Mouse (Mus musculus): ENCODE measurements around the gene Ltbp4. TPM values are rescaled to one million over a fixed set of nuclear protein-coding genes. Genes with fewer than 3 reads are reported as not detected.

Ltbp4 gene
- total RNA-seq, 2 experiments from 2014 or later, result 55.8 to 66.9 TPM

- DNase-seq (ENCODE audit: low spot score), result no peak
Observed at GRCm38 (mm10) chr7:27300801-27301200, 36.7 kb downstream of the Ltbp4 start.

DNA sequence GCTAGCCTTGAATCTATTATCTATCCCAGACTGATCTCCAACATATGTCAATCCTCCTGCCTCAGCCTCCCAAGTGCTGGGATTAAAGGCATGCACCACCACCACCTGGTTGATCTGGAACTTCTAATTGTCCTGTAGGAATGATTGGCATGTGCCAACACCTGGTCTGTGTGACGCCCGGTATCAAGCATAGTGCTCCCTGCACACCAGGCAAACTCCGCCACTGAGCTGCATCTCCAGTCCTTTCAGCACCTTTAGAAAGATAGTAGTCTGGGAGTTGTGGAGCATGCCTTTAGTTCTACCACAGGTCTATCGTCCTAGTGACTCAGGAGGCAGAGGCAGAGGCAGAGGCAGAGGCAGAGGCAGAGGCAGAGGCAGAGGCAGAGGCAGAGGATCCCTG lies 37.1 kb downstream of the Ltbp4 start:
- DNase-seq (ENCODE audit: low spot score), result no peak

DNA sequence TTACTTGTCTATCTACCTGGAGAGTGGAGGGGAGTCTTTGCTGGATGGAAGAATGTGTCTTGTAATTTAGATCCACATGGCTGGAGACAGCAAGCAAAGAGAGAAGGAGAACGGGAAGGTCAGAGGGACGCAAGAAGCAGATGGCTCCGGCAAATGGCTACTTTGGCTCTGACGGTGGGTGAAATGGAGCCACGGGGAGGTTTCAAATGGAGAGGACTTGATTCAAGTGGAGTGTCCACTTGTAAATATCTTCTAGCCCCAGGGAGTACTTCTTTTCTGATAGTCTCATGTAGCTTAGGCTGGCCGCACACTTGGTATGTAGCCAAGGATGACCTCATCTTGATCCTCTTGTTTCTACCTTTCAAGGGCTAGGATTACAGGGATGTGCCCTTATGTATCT lies 38.7 kb downstream of the Ltbp4 start:
- no peak for DNase-seq (ENCODE audit: low spot score)

DNA sequence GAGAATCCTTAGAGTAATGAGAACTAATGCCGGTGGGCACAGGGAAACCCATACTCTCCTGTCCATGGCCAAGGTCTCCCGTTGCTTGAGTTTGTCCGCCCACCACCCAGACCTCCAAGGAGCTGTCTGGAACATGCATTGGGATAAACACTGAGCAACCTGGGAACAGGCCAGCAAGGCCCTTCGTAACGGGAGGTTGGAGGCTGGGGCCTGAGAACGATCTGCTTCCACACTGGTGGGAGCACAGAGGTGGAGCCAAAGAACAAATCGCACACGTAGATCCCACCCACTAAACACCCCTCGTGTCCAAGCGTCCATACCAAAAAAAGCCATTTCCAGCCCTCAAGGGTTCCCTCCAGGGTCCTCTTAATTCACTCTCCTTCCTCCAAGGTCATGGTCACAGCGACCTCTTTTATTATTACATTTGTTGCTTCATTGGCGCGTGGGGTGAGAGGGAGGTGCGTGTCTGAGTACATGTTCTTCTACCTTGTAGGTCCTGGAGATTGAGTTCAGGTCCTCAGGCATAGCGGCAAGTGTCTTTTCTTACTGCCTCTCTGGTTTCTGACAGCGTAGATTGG lies 39.4 kb downstream of the Ltbp4 start:
- DNase-seq (ENCODE audit: low spot score), result no peak

- no peak for DNase-seq (ENCODE audit: low spot score)
Observed at GRCm38 (mm10) chr7:27296518-27296917, 41.0 kb downstream of the Ltbp4 start.

DNA sequence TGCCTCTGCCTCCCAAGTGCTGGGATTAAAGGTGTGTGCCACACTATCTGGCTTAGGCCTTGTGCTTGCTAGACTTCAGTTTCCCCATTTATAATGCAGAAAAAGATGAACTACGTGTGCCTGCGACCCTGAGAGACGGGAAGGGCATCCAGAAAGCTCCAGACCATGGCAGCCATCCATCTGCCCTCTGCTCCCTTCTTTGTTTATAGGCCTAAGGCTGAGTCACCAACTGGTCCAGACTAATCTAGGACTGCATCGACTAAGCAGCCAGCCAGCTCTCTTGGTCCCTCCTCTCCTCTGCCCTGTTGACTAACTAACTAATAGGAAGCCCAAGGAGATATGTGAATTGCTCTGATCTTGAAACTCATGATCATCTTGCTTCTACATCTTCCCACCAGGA lies 41.5 kb downstream of the Ltbp4 start:
- no peak for DNase-seq (ENCODE audit: low spot score)

DNA sequence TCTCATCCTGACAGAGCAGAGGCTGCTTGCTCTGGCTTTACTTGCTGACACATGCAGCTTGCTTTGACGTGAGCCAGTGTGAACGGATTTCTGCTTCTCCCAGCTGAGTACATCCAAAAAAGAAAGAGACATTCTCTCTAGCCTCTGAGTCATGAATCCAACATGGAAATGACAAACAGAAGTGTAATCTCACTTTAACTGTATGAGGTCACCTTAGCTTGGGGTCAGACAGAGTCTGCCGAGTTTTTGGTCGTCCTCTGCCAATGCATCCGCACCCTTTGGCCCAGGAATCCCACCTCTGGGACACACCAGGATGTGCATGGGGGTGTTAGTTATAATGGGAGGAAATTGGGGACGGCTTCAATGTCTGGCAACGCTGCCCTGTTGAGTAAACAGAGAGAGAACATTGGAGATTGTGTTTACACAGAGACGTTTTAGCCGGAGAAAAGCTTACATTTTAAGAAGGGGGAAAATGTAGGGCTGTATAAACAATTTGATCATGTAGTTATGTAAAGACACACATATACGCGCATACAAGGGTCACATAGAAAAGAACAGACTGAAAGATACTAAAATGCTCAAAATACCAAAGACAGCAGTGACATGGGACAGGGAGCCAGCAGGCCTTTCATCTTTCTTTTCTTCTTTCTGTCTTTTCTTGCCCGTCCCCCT lies 45.6 kb downstream of the Ltbp4 start:
- DNase-seq (ENCODE audit: low spot score), result peak; percentile 80

DNA sequence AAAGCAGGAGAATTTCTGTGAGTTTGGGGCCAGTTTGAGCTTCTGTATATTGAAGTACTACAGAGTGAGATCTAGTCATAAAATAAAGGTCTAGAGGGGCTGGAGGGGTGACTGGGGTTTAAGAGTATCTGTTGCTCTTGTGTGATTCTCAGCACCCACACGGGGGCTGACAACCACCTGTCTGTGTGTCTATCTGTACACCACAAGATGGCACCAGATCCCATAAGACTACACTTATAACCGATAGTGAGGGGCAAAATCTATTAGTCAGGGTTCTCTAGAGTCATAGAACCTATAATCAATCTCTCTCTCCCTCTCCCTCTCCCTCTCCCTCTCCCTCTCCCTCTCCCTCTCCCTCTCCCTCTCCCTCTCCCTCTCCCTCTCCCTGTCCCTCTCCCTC lies 46.9 kb downstream of the Ltbp4 start:
- no peak for DNase-seq (ENCODE audit: low spot score)

DNA sequence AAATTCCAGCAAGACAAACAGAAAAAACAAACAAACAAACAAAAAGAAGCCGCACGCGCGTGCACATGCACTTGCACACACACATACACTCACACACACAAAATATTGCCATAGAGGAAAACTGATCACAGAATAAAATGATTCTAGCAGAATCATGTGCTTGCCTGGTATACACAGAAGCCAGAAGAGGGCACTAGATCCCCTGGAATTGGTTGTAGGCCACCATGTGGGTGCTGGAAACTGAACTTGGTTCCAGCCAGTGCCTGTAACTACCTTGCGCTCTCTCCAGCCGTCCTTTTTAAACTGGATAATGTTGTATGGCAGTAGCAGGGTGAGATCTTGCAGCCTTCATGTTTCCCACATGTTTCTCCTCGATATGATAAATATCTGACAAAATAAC lies 48.8 kb downstream of the Ltbp4 start:
- no peak for DNase-seq (ENCODE audit: low spot score)

GRCm38 (mm10) chr7:27285698-27286066 lies 51.8 kb downstream of the Ltbp4 start:
- DNase-seq (ENCODE audit: low spot score), result peak; percentile 59

GRCm38 (mm10) chr7:27284865-27285697 lies 52.4 kb downstream of the Ltbp4 start:
- DNase-seq (ENCODE audit: low spot score), result peak; percentile 70

- no peak for DNase-seq (ENCODE audit: low spot score)
Observed at GRCm38 (mm10) chr7:27282225-27282624, 55.3 kb downstream of the Ltbp4 start.

GRCm38 (mm10) chr7:27281717-27282116 lies 55.8 kb downstream of the Ltbp4 start:
- no peak for DNase-seq (ENCODE audit: low spot score)

- DNase-seq (ENCODE audit: low spot score), result no peak
Observed at GRCm38 (mm10) chr7:27277191-27277590, 60.3 kb downstream of the Ltbp4 start.

- no peak for DNase-seq (ENCODE audit: low spot score)
Observed at GRCm38 (mm10) chr7:27276021-27276420, 61.5 kb downstream of the Ltbp4 start.

DNA sequence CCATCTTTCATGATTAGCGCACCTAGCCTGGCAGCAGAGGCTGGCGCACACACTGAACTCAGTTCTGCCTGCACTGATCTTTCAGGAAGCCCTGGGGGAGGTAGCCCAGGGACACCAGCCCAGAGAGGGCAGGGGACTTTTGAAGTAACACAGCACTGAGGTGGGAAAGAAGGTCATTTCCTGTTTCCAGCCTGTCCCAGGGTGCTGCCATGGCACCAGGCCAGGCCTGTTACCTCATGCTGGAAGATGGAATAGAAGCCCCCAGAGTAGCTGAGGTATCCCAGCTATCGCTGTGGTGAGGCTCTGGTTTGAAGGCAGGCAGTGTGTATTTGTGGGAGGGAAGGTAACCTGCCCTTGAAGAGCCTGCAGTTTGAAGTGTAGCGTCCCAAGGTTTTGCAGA lies 62.6 kb downstream of the Ltbp4 start:
- no peak for DNase-seq (ENCODE audit: low spot score)

- no peak for DNase-seq (ENCODE audit: low spot score)
Observed at GRCm38 (mm10) chr7:27273739-27274351, 63.6 kb downstream of the Ltbp4 start.

GRCm38 (mm10) chr7:27271423-27271822 lies 66.1 kb downstream of the Ltbp4 start:
- no peak for DNase-seq (ENCODE audit: low spot score)

- DNase-seq (ENCODE audit: low spot score), result no peak
Observed at GRCm38 (mm10) chr7:27266515-27267128, 70.9 kb downstream of the Ltbp4 start.

DNA sequence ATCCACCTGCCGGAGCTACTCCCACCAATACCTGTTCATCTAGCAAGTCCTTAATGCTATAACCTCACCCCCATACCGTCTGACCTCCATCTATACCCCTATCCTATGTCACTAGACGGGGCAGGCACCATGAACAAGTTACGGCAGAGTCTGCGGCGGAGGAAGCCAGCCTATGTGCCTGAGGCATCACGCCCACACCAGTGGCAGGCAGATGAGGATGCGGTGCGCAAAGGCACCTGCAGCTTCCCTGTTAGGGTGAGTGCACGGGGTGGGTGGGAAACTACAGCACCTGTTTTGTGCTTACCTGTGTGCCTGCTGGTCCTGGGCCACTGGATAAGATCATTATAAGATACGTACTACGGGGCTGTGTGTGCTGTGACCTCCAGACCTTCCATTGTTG lies 72.7 kb downstream of the Ltbp4 start:
- no peak for DNase-seq (ENCODE audit: low spot score)

- DNase-seq (ENCODE audit: low spot score), result no peak
Observed at GRCm38 (mm10) chr7:27261888-27262287, 75.6 kb downstream of the Ltbp4 start.

DNA sequence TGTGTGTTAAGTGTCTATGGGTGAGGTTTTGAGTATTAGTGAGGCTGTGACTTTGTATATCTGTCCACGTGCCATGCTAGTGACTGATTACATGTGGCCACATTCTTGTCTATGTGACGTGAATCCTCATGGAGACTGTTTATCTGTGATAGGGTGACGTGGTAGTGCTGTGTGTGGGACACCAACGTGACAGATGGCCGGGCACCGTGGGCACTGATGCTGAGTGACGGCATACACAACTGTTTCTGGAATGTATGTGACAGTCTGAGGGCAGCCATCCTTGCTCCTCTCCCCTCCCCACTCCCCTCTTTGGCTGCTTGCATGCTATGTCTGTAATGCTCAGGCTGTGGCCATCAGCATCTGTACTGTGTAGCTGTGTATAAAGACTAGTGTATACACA lies 76.6 kb downstream of the Ltbp4 start:
- DNase-seq (ENCODE audit: low spot score), result no peak
